Mouse (Mus musculus) MEL (cell line): ENCODE data around the gene Osbpl9. TPM values are rescaled to one million over a fixed set of nuclear protein-coding genes. Genes with fewer than 3 reads are reported as not detected.

ENCODE experiments used
- DNase-seq: peaks from one replicate; pipeline ENCODE4 v3.0.0; 2011; ENCODE audit warnings: low read depth, low spot score
- H3K27ac ChIP-seq: 2 replicates; pipeline ENCODE4 v1.5.1; 2012; ENCODE audit warnings: low read depth, mild to moderate bottlenecking, control low read depth, low read length, moderate library complexity; ENCODE audit not compliant: control insufficient read depth
- H3K27me3 ChIP-seq, 2 experiments: fragments of 150-350 bp in 1 of 2; sonication (generic) in 1 of 2; 2 replicates each; pipeline ENCODE4 v1.6.1; 2012; ENCODE audit warnings: low read length in 2 of 2, mild to moderate bottlenecking in 2 of 2, improper control_type of control experiment in 1 of 2, moderate library complexity in 1 of 2; ENCODE audit not compliant: insufficient read depth in 2 of 2, control insufficient read depth in 1 of 2
- H3K36me3 ChIP-seq, 2 experiments: 2 replicates each; pipeline ENCODE4 v1.6.1; 2012 to 2014; ENCODE audit warnings: low read length in 2 of 2, improper control_type of control experiment in 1 of 2, inconsistent platforms in 1 of 2, mild to moderate bottlenecking in 1 of 2; ENCODE audit not compliant: insufficient read depth in 2 of 2, control insufficient read depth in 1 of 2
- H3K4me1 ChIP-seq, 2 experiments: fragments of 150-350 bp in 1 of 2; sonication (generic) in 1 of 2; 2 replicates each; pipeline ENCODE4 v1.6.1; 2012; ENCODE audit warnings: low read length in 2 of 2, improper control_type of control experiment in 1 of 2, mild to moderate bottlenecking in 1 of 2; ENCODE audit not compliant: insufficient read depth in 2 of 2, control insufficient read depth in 1 of 2
- H3K4me3 ChIP-seq, 2 experiments: fragments of 150-350 bp in 1 of 2; sonication (generic) in 1 of 2; 2 replicates each; pipeline ENCODE4 v1.5.1; 2012; ENCODE audit warnings: low read depth in 2 of 2, low read length in 2 of 2, mild to moderate bottlenecking in 2 of 2, moderate library complexity in 2 of 2, control low read depth in 1 of 2, improper control_type of control experiment in 1 of 2; ENCODE audit not compliant: control insufficient read depth in 1 of 2, insufficient read depth in 1 of 2
- H3K79me2 ChIP-seq: 2 replicates; pipeline ENCODE4 v1.6.1; 2012; ENCODE audit warnings: mild to moderate bottlenecking, low read length, moderate library complexity; ENCODE audit not compliant: control insufficient read depth, poor library complexity, insufficient read depth
- H3K9ac ChIP-seq: 2 replicates; pipeline ENCODE4 v1.6.1; 2012; ENCODE audit warnings: low read depth, mild to moderate bottlenecking, control low read depth, low read length, moderate library complexity; ENCODE audit not compliant: control insufficient read depth, poor library complexity, severe bottlenecking
- H3K9me3 ChIP-seq: fragments of 150-350 bp; sonication (generic); replicated peaks from 2 replicates; pipeline ENCODE4 v1.6.1; 2012; ENCODE audit warnings: mild to moderate bottlenecking, low read length, improper control_type of control experiment, moderate library complexity; ENCODE audit not compliant: insufficient read depth
- CHD2 ChIP-seq: IDR thresholded peaks from 2 replicates; pipeline ENCODE4 v1.6.1; 2011; ENCODE audit warnings: low read length, improper control_type of control experiment
- ELF1 ChIP-seq: IDR thresholded peaks from 2 replicates; pipeline ENCODE4 v1.6.1; 2014; ENCODE audit warnings: low read depth, mild to moderate bottlenecking, inconsistent platforms, low read length, improper control_type of control experiment, moderate library complexity
- EP300 ChIP-seq, 2 experiments: IDR thresholded peaks; 2 replicates each; pipeline ENCODE4 v1.6.1; 2011; ENCODE audit warnings: improper control_type of control experiment in 2 of 2, low read length in 2 of 2, low read depth in 1 of 2, mild to moderate bottlenecking in 1 of 2
- ETS1 ChIP-seq: IDR thresholded peaks from 2 replicates; pipeline ENCODE4 v1.6.1; 2012; ENCODE audit warnings: low read depth, mild to moderate bottlenecking, inconsistent platforms, low read length, improper control_type of control experiment, moderate library complexity
- GABPA ChIP-seq: IDR thresholded peaks from 2 replicates; pipeline ENCODE4 v1.6.1; 2012; ENCODE audit warnings: low read depth, mild to moderate bottlenecking, inconsistent platforms, low read length, improper control_type of control experiment, moderate library complexity
- GATA1 ChIP-seq: IDR thresholded peaks from 2 replicates; pipeline ENCODE4 v1.6.1; 2011; ENCODE audit warnings: low read depth, low read length, improper control_type of control experiment
- HCFC1 ChIP-seq: IDR thresholded peaks from 2 replicates; pipeline ENCODE4 v1.6.1; 2012; ENCODE audit warnings: low read depth, mild to moderate bottlenecking, inconsistent platforms, low read length, improper control_type of control experiment, moderate library complexity
- MAFK ChIP-seq: IDR thresholded peaks from 2 replicates; pipeline ENCODE4 v1.6.1; 2011; ENCODE audit warnings: low read depth, mild to moderate bottlenecking, low read length, improper control_type of control experiment, borderline replicate concordance
- MAZ ChIP-seq: IDR thresholded peaks from 2 replicates; pipeline ENCODE4 v1.6.1; 2012; ENCODE audit warnings: low read depth, mild to moderate bottlenecking, inconsistent platforms, low read length, improper control_type of control experiment
- MXI1 ChIP-seq: IDR thresholded peaks from 2 replicates; pipeline ENCODE4 v1.6.1; 2011; ENCODE audit warnings: mild to moderate bottlenecking, low read depth, low read length, improper control_type of control experiment
- NRF1 ChIP-seq: IDR thresholded peaks from 2 replicates; pipeline ENCODE4 v1.6.1; 2014; ENCODE audit warnings: low read depth, mild to moderate bottlenecking, inconsistent platforms, low read length, improper control_type of control experiment, moderate library complexity; ENCODE audit not compliant: poor library complexity, insufficient read depth, severe bottlenecking
- POLR2AphosphoS2 ChIP-seq: IDR thresholded peaks from 2 replicates; pipeline ENCODE4 v1.6.1; 2011; ENCODE audit warnings: low read length, improper control_type of control experiment
- RAD21 ChIP-seq: IDR thresholded peaks from 2 replicates; pipeline ENCODE4 v1.6.1; 2011; ENCODE audit warnings: mild to moderate bottlenecking, low read depth, low read length, improper control_type of control experiment
- RCOR1 ChIP-seq: IDR thresholded peaks from 2 replicates; pipeline ENCODE4 v1.6.1; 2012; ENCODE audit warnings: low read depth, mild to moderate bottlenecking, inconsistent platforms, low read length, improper control_type of control experiment
- SIN3A ChIP-seq: IDR thresholded peaks from 2 replicates; pipeline ENCODE4 v1.6.1; 2012; ENCODE audit warnings: low read length, improper control_type of control experiment, inconsistent platforms
- SMC3 ChIP-seq: IDR thresholded peaks from 2 replicates; pipeline ENCODE4 v1.6.1; 2011; ENCODE audit warnings: low read depth, low read length, improper control_type of control experiment
- TBP ChIP-seq: IDR thresholded peaks from 2 replicates; pipeline ENCODE4 v1.8.0; 2011; ENCODE audit warnings: low read depth, low read length, improper control_type of control experiment
- TCF12 ChIP-seq: IDR thresholded peaks from 2 replicates; pipeline ENCODE4 v1.6.1; 2014; ENCODE audit warnings: low read depth, mild to moderate bottlenecking, inconsistent platforms, low read length, improper control_type of control experiment, moderate library complexity
- UBTF ChIP-seq: IDR thresholded peaks from 2 replicates; pipeline ENCODE4 v1.6.1; 2012; ENCODE audit warnings: low read depth, mild to moderate bottlenecking, inconsistent platforms, low read length, improper control_type of control experiment, moderate library complexity, borderline replicate concordance; ENCODE audit not compliant: insufficient read depth
- USF1 ChIP-seq: IDR thresholded peaks from 2 replicates; pipeline ENCODE4 v1.6.1; 2014; ENCODE audit warnings: low read depth, mild to moderate bottlenecking, inconsistent platforms, low read length, improper control_type of control experiment, moderate library complexity
- ZKSCAN1 ChIP-seq: IDR thresholded peaks from 2 replicates; pipeline ENCODE4 v1.6.1; 2012; ENCODE audit warnings: low read depth, mild to moderate bottlenecking, inconsistent platforms, low read length, improper control_type of control experiment, moderate library complexity
- ZMIZ1 ChIP-seq: IDR thresholded peaks from 2 replicates; pipeline ENCODE4 v1.6.1; 2012; ENCODE audit warnings: low read depth, mild to moderate bottlenecking, inconsistent platforms, low read length, improper control_type of control experiment, moderate library complexity
- ZNF384 ChIP-seq: IDR thresholded peaks from 2 replicates; pipeline ENCODE4 v1.6.1; 2012; ENCODE audit warnings: low read depth, mild to moderate bottlenecking, inconsistent platforms, low read length, improper control_type of control experiment
- polyA plus RNA-seq, 2 experiments: library from polyadenylated mRNA; stranded (reverse) in 1 of 2; unstranded in 1 of 2; fragments of >175 nt in 1 of 2; fragments of >200 nt in 1 of 2; gene quantifications; 2 replicates each; pipeline versions ENCODE4 v1.2.1 to v1.2.4; 2012; ENCODE audit warnings: low replicate concordance in 2 of 2, low read depth in 1 of 2; ENCODE audit not compliant: insufficient read length in 2 of 2, insufficient read depth in 1 of 2, missing spikeins in 1 of 2
- total RNA-seq: library from RNA; depleted of rRNA; stranded (reverse); fragments of 300-350 nt; gene quantifications from 2 replicates; pipeline ENCODE4 v1.2.3, GENCODE M21; 2012

Osbpl9 gene
- total and polyA plus RNA-seq, 3 experiments, result 14.9 to 42.6 TPM; not detected in 1

DNA sequence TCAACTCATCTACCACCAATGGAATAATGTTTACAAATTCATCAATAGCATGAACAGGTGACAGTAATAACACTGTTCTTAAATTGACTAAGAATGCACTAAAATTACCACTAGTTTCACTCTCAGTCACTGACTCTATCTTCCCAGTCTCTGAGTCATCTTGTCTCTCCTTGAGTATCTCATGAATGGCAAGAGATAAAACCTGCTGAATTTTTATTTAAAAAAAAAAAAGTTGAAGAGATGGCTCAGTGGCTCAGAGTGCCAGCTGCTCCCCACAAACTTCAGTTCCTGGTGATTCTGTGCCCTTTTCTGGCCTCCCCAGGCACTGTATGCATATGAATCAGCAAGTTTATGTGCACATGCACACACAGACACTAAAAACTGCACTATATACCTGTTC lies 96.8 kb downstream of the Osbpl9 start:
- Histone ChIP-seq H3K79me2 (no peaks in the 10 kb centered on the region), H3K36me3 (peaks cover 0 to 10% of the 10 kb centered on the region in 2 experiments; a peak in 2 of 4 replicates), H3K27me3 (no peaks in the 10 kb centered on the region), H3K9me3 (no peaks in the 10 kb centered on the region), H3K9ac (no peak overlapping the region), H3K27ac (no peak overlapping the region), H3K4me1 (peaks cover 3 to 5% of the 10 kb centered on the region in 2 experiments; a peak in 3 of 4 replicates), H3K4me3 (no peak overlapping the region)
- no peak for TF ChIP-seq HCFC1
- TF ChIP-seq GATA1, result peak; percentile 55
- TF ChIP-seq SIN3A, result no peak
- no peak for TF ChIP-seq TBP
- TF ChIP-seq RCOR1, result peak; percentile 14; the same call in 1 of the 2 replicates
- no peak for TF ChIP-seq GABPA
- TF ChIP-seq ZNF384, result peak; percentile 85
- TF ChIP-seq TCF12, result no peak
- no peak; a peak in 1 of 4 replicates for TF ChIP-seq EP300 (IDR thresholded peaks at IDR 0.05; ENCODE audit: low read depth in 1 of 2, low read length in 2 of 2)
- TF ChIP-seq ETS1, result peak; percentile 42; the same call in 1 of the 2 replicates
- TF ChIP-seq USF1, result no peak
- TF ChIP-seq NRF1, result no peak
- no peak for TF ChIP-seq MAFK
- DNase-seq, result peak; percentile 39

DNA sequence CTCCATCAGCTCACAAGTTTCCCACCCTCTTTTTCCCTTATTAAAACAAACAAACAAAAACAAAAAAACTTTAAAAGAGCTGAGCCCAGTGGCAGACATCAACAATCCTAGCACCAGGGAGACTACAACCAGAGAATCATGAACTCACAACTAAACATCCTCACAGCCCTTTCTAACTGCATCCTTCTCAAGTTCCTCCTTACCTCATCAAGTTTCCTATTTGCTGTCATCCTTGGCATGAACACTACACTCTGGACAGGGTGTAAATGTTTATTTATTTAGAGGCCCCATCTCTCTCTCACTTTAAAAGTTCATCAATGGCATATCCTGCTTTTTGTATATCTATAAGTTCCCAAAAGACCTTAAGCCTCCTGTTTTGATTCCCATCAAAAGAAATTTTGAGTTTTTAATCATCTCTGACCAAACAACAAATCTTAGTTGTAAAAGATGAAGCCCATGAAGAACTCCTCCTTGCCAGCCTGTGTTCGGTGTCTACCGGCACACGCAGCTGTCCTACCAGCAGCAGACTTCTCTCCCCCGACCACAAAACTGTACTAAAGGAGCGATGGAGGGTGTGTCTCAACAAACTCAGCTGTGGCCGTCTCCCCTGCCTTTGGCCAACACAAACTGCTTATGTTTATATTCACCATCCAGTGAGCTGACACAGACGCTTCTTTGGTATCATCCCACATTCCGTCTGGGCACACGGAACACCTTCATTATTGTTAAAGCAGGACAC lies 98.8 kb downstream of the Osbpl9 start:
- no peak for DNase-seq
- Histone ChIP-seq H3K4me1 (peaks cover 6 to 9% of the 10 kb centered on the region in 2 experiments; a peak in 3 of 4 replicates), H3K79me2 (no peaks in the 10 kb centered on the region), H3K9me3 (no peaks in the 10 kb centered on the region), H3K4me3 (no peak overlapping the region), H3K27ac (no peak overlapping the region)
- TF ChIP-seq MAZ (no peak), ZKSCAN1 (no peak), MXI1 (no peak), ELF1 (no peak), UBTF (no peak), CHD2 (no peak), ZMIZ1 (no peak), POLR2AphosphoS2 (no peak), SMC3 (no peak), RAD21 (no peak)
- TF ChIP-seq, all 39 proteins: peak for 0
- Histone ChIP-seq H3K36me3 (peaks cover 0 to 19% of the 10 kb centered on the region in 2 experiments; a peak in 3 of 4 replicates), H3K27me3 (no peaks in the 10 kb centered on the region), H3K9ac (no peak overlapping the region)
